Mouse (Mus musculus): ENCODE results near the gene Elmo2. TPM values are rescaled to one million over a fixed set of nuclear protein-coding genes. Genes with fewer than 3 reads are reported as not detected.

The Elmo2 gene
- polyA plus RNA-seq, 1 experiment: 66.3 TPM

DNA sequence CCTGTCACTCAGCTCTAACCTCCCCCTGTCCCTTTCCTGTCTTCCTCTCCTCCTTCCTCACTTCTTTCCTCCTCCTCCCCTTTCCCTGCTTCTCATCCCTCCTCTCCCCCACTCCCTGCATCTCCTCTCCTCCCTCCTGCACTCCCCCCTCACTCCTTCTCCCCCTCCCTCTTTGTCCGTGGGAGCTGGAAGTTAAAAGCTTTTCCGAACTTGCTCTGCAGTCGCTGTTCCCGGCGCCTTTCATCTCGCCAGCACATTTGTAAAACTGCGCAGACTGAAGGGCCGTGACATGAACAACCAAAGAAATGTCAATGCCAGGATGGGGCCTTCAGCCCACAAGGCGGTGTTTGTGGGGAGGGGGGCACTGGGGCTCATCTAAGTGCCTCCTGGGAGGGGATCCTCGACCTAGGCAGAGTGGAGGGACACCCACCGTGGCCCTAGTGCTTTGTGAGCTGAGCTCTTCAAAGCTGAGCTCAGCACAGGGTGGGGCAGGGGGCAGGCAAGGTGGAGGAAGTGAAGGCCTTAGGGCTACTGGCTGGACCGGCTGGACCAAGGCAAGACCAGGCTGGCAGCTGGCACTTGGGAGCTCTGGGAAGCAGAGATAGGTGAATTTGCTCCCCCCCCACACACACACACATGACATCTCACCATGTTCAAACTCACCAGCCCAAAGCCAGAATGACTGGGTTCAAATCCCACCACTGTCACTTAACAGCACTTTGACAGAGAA is 87.7 kb downstream of the Elmo2 start:
- Histone ChIP-seq H3K4me3 (ENCODE audit: insufficient read depth, low read length) (no peak overlapping the region), H3K27ac (ENCODE audit: insufficient read depth, low read length) (no peak overlapping the region), H3K4me1 (ENCODE audit: control insufficient read depth, insufficient read depth, low read length) (no peaks in the 10 kb centered on the region)
- no peak for TF ChIP-seq CTCF (IDR thresholded peaks at IDR 0.05; ENCODE audit: borderline replicate concordance, insufficient read depth, low read length)
- TF ChIP-seq POLR2A (IDR thresholded peaks at IDR 0.05; ENCODE audit: low read depth, low read length): no peak

Other genes starting within 250 kb of the Elmo2 start
- not detected in 2 replicates for gene 1700025C18Rik, start 235.7 kb downstream of the Elmo2 start, polyA plus RNA-seq (2011; ENCODE audit: insufficient read length, low read depth, missing spikeins)
- gene Cdh22, start 91.6 kb downstream of the Elmo2 start, polyA plus RNA-seq (2011; ENCODE audit: insufficient read length, low read depth, missing spikeins): not detected in 2 replicates
- 35.8 and 40.8 TPM in 2 replicates for gene Slc35c2, start 38.6 kb downstream of the Elmo2 start, polyA plus RNA-seq (2011; ENCODE audit: insufficient read length, low read depth, missing spikeins)
- gene Zfp663, start 42.2 kb upstream of the Elmo2 start, polyA plus RNA-seq (2011; ENCODE audit: insufficient read length, low read depth, missing spikeins): not detected in 2 replicates
- 10.7 and 12.2 TPM in 2 replicates for gene Zfp334, start 61.8 kb upstream of the Elmo2 start, polyA plus RNA-seq (2011; ENCODE audit: insufficient read length, low read depth, missing spikeins)
- gene Ocstamp, start 73.9 kb upstream of the Elmo2 start, polyA plus RNA-seq (2011; ENCODE audit: insufficient read length, low read depth, missing spikeins): not detected in 2 replicates
- gene Slc13a3, start 146.8 kb upstream of the Elmo2 start, polyA plus RNA-seq (2011; ENCODE audit: insufficient read length, low read depth, missing spikeins): 0.16 TPM in 1 of 2 replicates, not detected in the other
- gene Trp53rka, start 166.8 kb upstream of the Elmo2 start, polyA plus RNA-seq (2011; ENCODE audit: insufficient read length, low read depth, missing spikeins): 9.0 and 12.4 TPM in 2 replicates
- 9.2 and 10.9 TPM in 2 replicates for gene Slc2a10, start 177.3 kb upstream of the Elmo2 start, polyA plus RNA-seq (2011; ENCODE audit: insufficient read length, low read depth, missing spikeins)

Data from embryonic fibroblast, embryonic 13.5 days (primary cell).